Mouse (Mus musculus): ENCODE results near the gene Ppp2r5b. TPM values are rescaled to one million over a fixed set of nuclear protein-coding genes. Genes with fewer than 3 reads are reported as not detected.

Gene Ppp2r5b
- polyA plus RNA-seq, 1 experiment from 2014 or later = 14.7 TPM

- Histone ChIP-seq H3K27ac (replicated peaks) (peak overlapping the region; percentile 84), H3K4me3 (ENCODE audit: low read depth, low read length) (peak overlapping the region; percentile 79), H3K4me1 (replicated peaks; ENCODE audit: control insufficient read depth, insufficient read depth) (peaks cover 9% of the 10 kb centered on the region), H3K9ac (ENCODE audit: low read length) (peak overlapping the region; percentile 51), H3K4me2 (replicated peaks; ENCODE audit: low read depth) (peak overlapping the region; percentile 91), H3K27me3 (ENCODE audit: control insufficient read depth, insufficient read depth, low read length) (no peaks in the 10 kb centered on the region), H3K36me3 (ENCODE audit: control insufficient read depth, insufficient read depth, low read length) (no peaks in the 10 kb centered on the region), H3K9me3 (ENCODE audit: control insufficient read depth, low read length) (no peaks in the 10 kb centered on the region)
- ATAC-seq (ENCODE audit: low FRiP score, low TSS enrichment) (no peak), DNase-seq (ENCODE audit: low spot score) (no peak)
- 6% methylated on average over 15 of the region's 15 CpGs for WGBS
- TF ChIP-seq CTCF (IDR thresholded peaks at IDR 0.05; ENCODE audit: low read depth) (peak; percentile 30; the same call in 1 of the 2 replicates), EP300 (optimal IDR thresholded peaks at IDR 0.05) (no peak)
Observed at GRCm38 (mm10) chr19:6275740-6276389, 40.2 kb upstream of the Ppp2r5b start.

GRCm38 (mm10) chr19:6273998-6274608 lies 38.4 kb upstream of the Ppp2r5b start:
- Histone ChIP-seq H3K4me1 (replicated peaks; ENCODE audit: control insufficient read depth, insufficient read depth) (peaks cover 4% of the 10 kb centered on the region), H3K4me2 (replicated peaks; ENCODE audit: low read depth) (no peak overlapping the region), H3K9me3 (ENCODE audit: control insufficient read depth, low read length) (no peaks in the 10 kb centered on the region), H3K4me3 (ENCODE audit: low read depth, low read length) (no peak overlapping the region), H3K27ac (replicated peaks) (no peak overlapping the region), H3K36me3 (ENCODE audit: control insufficient read depth, insufficient read depth, low read length) (no peaks in the 10 kb centered on the region), H3K27me3 (ENCODE audit: control insufficient read depth, insufficient read depth, low read length) (no peaks in the 10 kb centered on the region), H3K9ac (ENCODE audit: low read length) (no peak overlapping the region)
- TF ChIP-seq CTCF (IDR thresholded peaks at IDR 0.05; ENCODE audit: low read depth) (no peak), EP300 (optimal IDR thresholded peaks at IDR 0.05) (no peak)
- ATAC-seq (ENCODE audit: low FRiP score, low TSS enrichment) (no peak), DNase-seq (ENCODE audit: low spot score) (no peak)
- 85% methylated on average over 13 of the region's 13 CpGs for WGBS

- no peaks in the 10 kb centered on the region for H3K36me3 ChIP-seq (ENCODE audit: control insufficient read depth, insufficient read depth, low read length)
- no peak for ATAC-seq (ENCODE audit: low FRiP score, low TSS enrichment)
- no peak for TF ChIP-seq EP300 (optimal IDR thresholded peaks at IDR 0.05)
- H3K9me3 ChIP-seq (ENCODE audit: control insufficient read depth, low read length) = no peaks in the 10 kb centered on the region
- H3K27ac ChIP-seq (replicated peaks) = no peak overlapping the region
- no peak overlapping the region for H3K4me3 ChIP-seq (ENCODE audit: low read depth, low read length)
- DNase-seq (ENCODE audit: low spot score) = no peak
- no peak overlapping the region for H3K9ac ChIP-seq (ENCODE audit: low read length)
- no peaks in the 10 kb centered on the region for H3K27me3 ChIP-seq (ENCODE audit: control insufficient read depth, insufficient read depth, low read length)
- 62% methylated on average over 4 of the region's 4 CpGs for WGBS
- no peak overlapping the region for H3K4me2 ChIP-seq (replicated peaks; ENCODE audit: low read depth)
- peaks cover under 1% of the 10 kb centered on the region; the same call in 1 of the 2 replicates for H3K4me1 ChIP-seq (replicated peaks; ENCODE audit: control insufficient read depth, insufficient read depth)
Observed at GRCm38 (mm10) chr19:6273592-6273991, 37.9 kb upstream of the Ppp2r5b start.

- ATAC-seq (ENCODE audit: low FRiP score, low TSS enrichment) = no peak
- 58% methylated on average over 4 of the region's 4 CpGs for WGBS
- Histone ChIP-seq H3K4me1 (replicated peaks; ENCODE audit: control insufficient read depth, insufficient read depth) (no peaks in the 10 kb centered on the region), H3K4me2 (replicated peaks; ENCODE audit: low read depth) (no peak overlapping the region), H3K27ac (replicated peaks) (no peak overlapping the region; the same call in 1 of the 2 replicates), H3K9ac (ENCODE audit: low read length) (no peak overlapping the region), H3K27me3 (ENCODE audit: control insufficient read depth, insufficient read depth, low read length) (no peaks in the 10 kb centered on the region), H3K9me3 (ENCODE audit: control insufficient read depth, low read length) (no peaks in the 10 kb centered on the region), H3K4me3 (ENCODE audit: low read depth, low read length) (no peak overlapping the region), H3K36me3 (ENCODE audit: control insufficient read depth, insufficient read depth, low read length) (no peaks in the 10 kb centered on the region)
- no peak for DNase-seq (ENCODE audit: low spot score)
- TF ChIP-seq EP300 (optimal IDR thresholded peaks at IDR 0.05) (no peak), CTCF (IDR thresholded peaks at IDR 0.05; ENCODE audit: low read depth) (no peak)
Observed at GRCm38 (mm10) chr19:6272738-6273137, 37.1 kb upstream of the Ppp2r5b start.

- Histone ChIP-seq H3K4me1 (replicated peaks; ENCODE audit: control insufficient read depth, insufficient read depth) (no peaks in the 10 kb centered on the region), H3K9ac (ENCODE audit: low read length) (no peak overlapping the region), H3K36me3 (ENCODE audit: control insufficient read depth, insufficient read depth, low read length) (no peaks in the 10 kb centered on the region), H3K9me3 (ENCODE audit: control insufficient read depth, low read length) (no peaks in the 10 kb centered on the region), H3K4me2 (replicated peaks; ENCODE audit: low read depth) (no peak overlapping the region), H3K27me3 (ENCODE audit: control insufficient read depth, insufficient read depth, low read length) (no peaks in the 10 kb centered on the region), H3K27ac (replicated peaks) (0 out of 2 replicates have a peak overlapping the region, but pooled peaks have one; percentile 1), H3K4me3 (ENCODE audit: low read depth, low read length) (no peak overlapping the region)
- no peak for ATAC-seq (ENCODE audit: low FRiP score, low TSS enrichment)
- 60% methylated on average over 7 of the region's 7 CpGs for WGBS
- no peak for TF ChIP-seq EP300 (optimal IDR thresholded peaks at IDR 0.05)
- no peak for TF ChIP-seq CTCF (IDR thresholded peaks at IDR 0.05; ENCODE audit: low read depth)
- peak; percentile 29 for DNase-seq (ENCODE audit: low spot score)
Observed at GRCm38 (mm10) chr19:6272053-6272452, 36.4 kb upstream of the Ppp2r5b start.

- TF ChIP-seq CTCF (IDR thresholded peaks at IDR 0.05; ENCODE audit: low read depth) (no peak), EP300 (optimal IDR thresholded peaks at IDR 0.05) (no peak)
- Histone ChIP-seq H3K4me1 (replicated peaks; ENCODE audit: control insufficient read depth, insufficient read depth) (no peaks in the 10 kb centered on the region), H3K36me3 (ENCODE audit: control insufficient read depth, insufficient read depth, low read length) (no peaks in the 10 kb centered on the region), H3K9ac (ENCODE audit: low read length) (no peak overlapping the region), H3K9me3 (ENCODE audit: control insufficient read depth, low read length) (no peaks in the 10 kb centered on the region), H3K27me3 (ENCODE audit: control insufficient read depth, insufficient read depth, low read length) (no peaks in the 10 kb centered on the region), H3K27ac (replicated peaks) (no peak overlapping the region), H3K4me2 (replicated peaks; ENCODE audit: low read depth) (no peak overlapping the region), H3K4me3 (ENCODE audit: low read depth, low read length) (no peak overlapping the region)
- WGBS = 30% methylated on average over 8 of the region's 8 CpGs
- ATAC-seq (ENCODE audit: low FRiP score, low TSS enrichment) (no peak), DNase-seq (ENCODE audit: low spot score) (peak; percentile 29)
Observed at GRCm38 (mm10) chr19:6271206-6271605, 35.5 kb upstream of the Ppp2r5b start.

Measured in stomach, postnatal 0 days (tissue).